Mouse (Mus musculus) testis, adult 2 months (tissue): ENCODE results near the gene Spata18. TPM values are rescaled to one million over a fixed set of nuclear protein-coding genes. Genes with fewer than 3 reads are reported as not detected.

Experiments
- H3K27ac ChIP-seq: fragments of 200-500 bp; 2 replicates; pipeline ENCODE4 v1.5.1; 2012; ENCODE audit warnings: low read depth, low read length; ENCODE audit not compliant: control insufficient read depth, insufficient read depth
- H3K27me3 ChIP-seq: fragments of 200-500 bp; 2 replicates; pipeline ENCODE4 v1.6.1; 2012; ENCODE audit warnings: mild to moderate bottlenecking, low read length, moderate library complexity; ENCODE audit not compliant: control insufficient read depth, insufficient read depth
- H3K36me3 ChIP-seq: fragments of 200-500 bp; 2 replicates; pipeline ENCODE4 v1.6.1; 2012; ENCODE audit warnings: mild to moderate bottlenecking, low read length; ENCODE audit not compliant: control insufficient read depth, insufficient read depth
- H3K4me1 ChIP-seq: fragments of 200-500 bp; 2 replicates; pipeline ENCODE4 v1.6.1; 2012; ENCODE audit warnings: low read length; ENCODE audit not compliant: control insufficient read depth, insufficient read depth
- H3K4me3 ChIP-seq: fragments of 200-500 bp; 2 replicates; pipeline ENCODE4 v1.5.1; 2012; ENCODE audit warnings: low read depth, mild to moderate bottlenecking, low read length, moderate library complexity, mixed read lengths; ENCODE audit not compliant: control insufficient read depth
- CTCF ChIP-seq: fragments of 200-500 bp; IDR thresholded peaks from 2 replicates; pipeline ENCODE4 v1.5.1; 2012; ENCODE audit warnings: low read depth, mild to moderate bottlenecking, inconsistent platforms, low read length, moderate library complexity; ENCODE audit not compliant: control insufficient read depth, insufficient read depth, insufficient replicate concordance
- POLR2A ChIP-seq: fragments of 200-500 bp; IDR thresholded peaks from 2 replicates; pipeline ENCODE4 v1.6.1; 2012; ENCODE audit warnings: low read depth, mild to moderate bottlenecking, inconsistent platforms, low read length, moderate library complexity; ENCODE audit not compliant: control insufficient read depth
- polyA plus RNA-seq: library from polyadenylated mRNA; depleted of rRNA; stranded (reverse); fragments of >200 nt; gene quantifications from 2 replicates; pipeline ENCODE4 v1.2.3, GENCODE M21; 2012

Gene Spata18
- polyA plus RNA-seq, 1 experiment = 551 TPM

- Histone ChIP-seq H3K36me3 (no peaks in the 10 kb centered on the region), H3K4me3 (no peak overlapping the region), H3K27ac (no peak overlapping the region), H3K27me3 (no peaks in the 10 kb centered on the region), H3K4me1 (no peaks in the 10 kb centered on the region; the same call in 1 of the 2 replicates)
- TF ChIP-seq POLR2A (no peak), CTCF (no peak)
Measured at GRCm38 (mm10) chr5:73686149-73686548, 35.0 kb downstream of the Spata18 start.

- TF ChIP-seq POLR2A (no peak), CTCF (no peak)
- Histone ChIP-seq H3K4me1 (no peaks in the 10 kb centered on the region; the same call in 1 of the 2 replicates), H3K27me3 (no peaks in the 10 kb centered on the region), H3K4me3 (no peak overlapping the region), H3K36me3 (no peaks in the 10 kb centered on the region), H3K27ac (0 out of 2 replicates have a peak overlapping the region, but pooled peaks have one; percentile 58)
Measured at GRCm38 (mm10) chr5:73688576-73688975, 37.4 kb downstream of the Spata18 start.

GRCm38 (mm10) chr5:73690146-73690545, 39.0 kb downstream of the Spata18 start:
- no peak overlapping the region for H3K4me3 ChIP-seq
- no peaks in the 10 kb centered on the region for H3K27me3 ChIP-seq
- no peak overlapping the region for H3K27ac ChIP-seq
- TF ChIP-seq POLR2A (no peak), CTCF (no peak)
- no peaks in the 10 kb centered on the region for H3K36me3 ChIP-seq
- no peaks in the 10 kb centered on the region; the same call in 1 of the 2 replicates for H3K4me1 ChIP-seq

GRCm38 (mm10) chr5:73691723-73692520, 40.7 kb downstream of the Spata18 start:
- H3K27ac ChIP-seq = no peak overlapping the region

GRCm38 (mm10) chr5:73693778-73694177, 42.6 kb downstream of the Spata18 start:
- Histone ChIP-seq H3K36me3 (no peaks in the 10 kb centered on the region), H3K27ac (no peak overlapping the region), H3K4me1 (no peaks in the 10 kb centered on the region), H3K27me3 (no peaks in the 10 kb centered on the region), H3K4me3 (no peak overlapping the region)
- TF ChIP-seq CTCF = no peak
- TF ChIP-seq POLR2A = no peak

More at GRCm38 (mm10) chr5:73691723-73692520, 40.7 kb downstream of the Spata18 start:
- no peak overlapping the region for H3K4me3 ChIP-seq
- H3K27me3 ChIP-seq = no peaks in the 10 kb centered on the region
- TF ChIP-seq CTCF = no peak
- TF ChIP-seq POLR2A = no peak
- no peaks in the 10 kb centered on the region for H3K36me3 ChIP-seq
- H3K4me1 ChIP-seq = no peaks in the 10 kb centered on the region; the same call in 1 of the 2 replicates

GRCm38 (mm10) chr5:73694254-73695015, 43.3 kb downstream of the Spata18 start:
- no peak overlapping the region for H3K4me3 ChIP-seq
- no peaks in the 10 kb centered on the region for H3K27me3 ChIP-seq
- H3K36me3 ChIP-seq = no peaks in the 10 kb centered on the region
- no peak for TF ChIP-seq POLR2A
- no peak for TF ChIP-seq CTCF
- H3K27ac ChIP-seq = no peak overlapping the region
- H3K4me1 ChIP-seq = no peaks in the 10 kb centered on the region

- Histone ChIP-seq H3K27me3 (no peaks in the 10 kb centered on the region), H3K4me1 (peaks cover 5% of the 10 kb centered on the region; the same call in 1 of the 2 replicates), H3K4me3 (no peak overlapping the region), H3K36me3 (no peaks in the 10 kb centered on the region), H3K27ac (no peak overlapping the region)
- TF ChIP-seq CTCF = no peak
- no peak for TF ChIP-seq POLR2A
Measured at GRCm38 (mm10) chr5:73697700-73698099, 46.5 kb downstream of the Spata18 start.
